Mouse (Mus musculus) c-Kit-positive CD71-positive TER-119-positive erythroid progenitor cells, embryonic 14.5 days (primary cell): ENCODE measurements around the gene Fbxl18.

ENCODE experiments used
- DNase-seq: peaks from one replicate; pipeline ENCODE4 v3.0.0-alpha.2; 2013; ENCODE audit warnings: low spot score

Fbxl18 gene

GRCm38 (mm10) chr5:142894918-142895613, at the start of gene Fbxl18:
Gene Fbxl18 (minus strand): TSS chr5:142895421.
- DNase-seq, result peak; percentile 83

GRCm38 (mm10) chr5:142940393-142940792, 45.2 kb upstream of the Fbxl18 start:
- no peak for DNase-seq

GRCm38 (mm10) chr5:142937956-142938727, 42.9 kb upstream of the Fbxl18 start:
- DNase-seq, result peak; percentile 78

GRCm38 (mm10) chr5:142936336-142936719, 41.1 kb upstream of the Fbxl18 start:
- peak; percentile 77 for DNase-seq

GRCm38 (mm10) chr5:142935642-142936335, 40.6 kb upstream of the Fbxl18 start:
- DNase-seq, result peak; percentile 78

- no peak for DNase-seq
Observed at GRCm38 (mm10) chr5:142932731-142933130, 37.5 kb upstream of the Fbxl18 start.

- DNase-seq, result peak; percentile 84
Observed at GRCm38 (mm10) chr5:142932084-142932685, 37.0 kb upstream of the Fbxl18 start.

GRCm38 (mm10) chr5:142931241-142931745, 36.1 kb upstream of the Fbxl18 start:
- DNase-seq, result no peak

- DNase-seq, result no peak
Observed at GRCm38 (mm10) chr5:142929400-142929752, 34.2 kb upstream of the Fbxl18 start.

GRCm38 (mm10) chr5:142928749-142929399, 33.7 kb upstream of the Fbxl18 start:
- no peak for DNase-seq

- DNase-seq, result no peak
Observed at GRCm38 (mm10) chr5:142927341-142927930, 32.2 kb upstream of the Fbxl18 start.

- DNase-seq, result no peak
Observed at GRCm38 (mm10) chr5:142926940-142927228, 31.7 kb upstream of the Fbxl18 start.

GRCm38 (mm10) chr5:142926204-142926939, 31.2 kb upstream of the Fbxl18 start:
- DNase-seq, result no peak

GRCm38 (mm10) chr5:142924336-142924959, 29.2 kb upstream of the Fbxl18 start:
- no peak for DNase-seq

- no peak for DNase-seq
Observed at GRCm38 (mm10) chr5:142923781-142924180, 28.6 kb upstream of the Fbxl18 start.

GRCm38 (mm10) chr5:142922251-142922650, 27.0 kb upstream of the Fbxl18 start:
- DNase-seq, result no peak

GRCm38 (mm10) chr5:142921074-142921459, 25.8 kb upstream of the Fbxl18 start:
- DNase-seq, result no peak

GRCm38 (mm10) chr5:142920311-142921073, 25.3 kb upstream of the Fbxl18 start:
- peak; percentile 95 for DNase-seq

GRCm38 (mm10) chr5:142917402-142917801, 22.2 kb upstream of the Fbxl18 start:
- DNase-seq, result no peak

- DNase-seq, result no peak
Observed at GRCm38 (mm10) chr5:142916593-142916992, 21.4 kb upstream of the Fbxl18 start.
